Mouse (Mus musculus) G1E (cell line): ENCODE data around the gene Arid3a. TPM values are rescaled to one million over a fixed set of nuclear protein-coding genes. Genes with fewer than 3 reads are reported as not detected.
"Not testable (repeated sequence)": the region's sequence is repeated elsewhere in the genome, so short reads cannot be mapped to it uniquely, and the experiment has no call there.

ENCODE experiments used
- ATAC-seq: 2 replicates; pipeline ENCODE4 v1.8.0; 2016; ENCODE audit warnings: mild to moderate bottlenecking; ENCODE audit not compliant: insufficient number of reproducible peaks, poor library complexity, low FRiP score, severe bottlenecking; ENCODE audit errors: extremely low read depth
- DNase-seq: peaks from one replicate; pipeline ENCODE4 v3.0.0; 2012; ENCODE audit warnings: low spot score
- H3K27me3 ChIP-seq: 2 replicates; pipeline ENCODE4 v1.6.1; 2012; ENCODE audit warnings: mild to moderate bottlenecking, low read length, inconsistent platforms; ENCODE audit not compliant: insufficient read depth
- H3K36me3 ChIP-seq: replicated peaks from 2 replicates; pipeline ENCODE3; 2012; ENCODE audit warnings: mild to moderate bottlenecking, inconsistent platforms
- H3K4me1 ChIP-seq: 2 replicates; pipeline ENCODE4 v1.6.1; 2012; ENCODE audit warnings: low read depth, low read length, inconsistent platforms, mixed read lengths; ENCODE audit not compliant: insufficient read depth
- H3K4me3 ChIP-seq: 2 replicates; pipeline ENCODE4 v1.5.1; 2012; ENCODE audit warnings: low read depth, mild to moderate bottlenecking, inconsistent platforms, low read length, moderate library complexity, mixed read lengths
- H3K9me3 ChIP-seq: replicated peaks from 2 replicates; pipeline ENCODE4 v1.6.1; 2012; ENCODE audit warnings: inconsistent platforms
- CTCF ChIP-seq: IDR thresholded peaks from 2 replicates; pipeline ENCODE4 v1.5.1; 2012; ENCODE audit warnings: low read depth, low read length, inconsistent platforms, mixed read lengths
- GATA1 ChIP-seq: IDR thresholded peaks from 2 replicates; pipeline ENCODE4 v1.6.1; 2012; ENCODE audit warnings: borderline replicate concordance, low read length, inconsistent platforms, mixed read lengths
- GATA2 ChIP-seq: IDR thresholded peaks from 2 replicates; pipeline ENCODE4 v1.6.1; 2012; ENCODE audit warnings: low read depth, low read length, inconsistent platforms, borderline replicate concordance
- POLR2AphosphoS5 ChIP-seq: IDR thresholded peaks from 2 replicates; pipeline ENCODE4 v1.6.1; 2012; ENCODE audit warnings: low read depth, low read length, inconsistent platforms; ENCODE audit not compliant: insufficient replicate concordance
- TAL1 ChIP-seq: conservative IDR thresholded peaks from 2 replicates; pipeline ENCODE4 v1.6.1; 2012; ENCODE audit warnings: low read depth, low read length, inconsistent platforms, mixed read lengths
- polyA plus RNA-seq: library from polyadenylated mRNA; stranded (reverse); fragments of >175 nt; gene quantifications from 2 replicates; pipeline ENCODE4 v1.2.3, GENCODE M21; 2012
- total RNA-seq, 2 experiments: library from RNA; stranded (forward) in 1 of 2; stranded (reverse) in 1 of 2; fragments of 200-1000 nt in 1 of 2; fragments of >200 nt in 1 of 2; fragmentation: Nextera tagmentation in 1 of 2; gene quantifications; 2 replicates each; pipeline ENCODE4 v1.2.3; 2014 to 2017

Arid3a gene
- total and polyA plus RNA-seq, 3 experiments, result 32.8 to 164 (median 35.4) TPM

GRCm38 (mm10) chr10:79950661-79951060 lies 23.8 kb downstream of the Arid3a start:
- DNase-seq (no peak), ATAC-seq (no peak)
- Histone ChIP-seq H3K9me3 (no peaks in the 10 kb centered on the region), H3K4me3 (no peak overlapping the region), H3K36me3 (peaks cover 82% of the 10 kb centered on the region), H3K4me1 (peaks cover 44% of the 10 kb centered on the region), H3K27me3 (peaks cover under 1% of the 10 kb centered on the region; the same call in 1 of the 2 replicates)
- TF ChIP-seq TAL1 (no peak), CTCF (no peak), GATA1 (no peak), GATA2 (no peak), POLR2AphosphoS5 (no peak)

DNA sequence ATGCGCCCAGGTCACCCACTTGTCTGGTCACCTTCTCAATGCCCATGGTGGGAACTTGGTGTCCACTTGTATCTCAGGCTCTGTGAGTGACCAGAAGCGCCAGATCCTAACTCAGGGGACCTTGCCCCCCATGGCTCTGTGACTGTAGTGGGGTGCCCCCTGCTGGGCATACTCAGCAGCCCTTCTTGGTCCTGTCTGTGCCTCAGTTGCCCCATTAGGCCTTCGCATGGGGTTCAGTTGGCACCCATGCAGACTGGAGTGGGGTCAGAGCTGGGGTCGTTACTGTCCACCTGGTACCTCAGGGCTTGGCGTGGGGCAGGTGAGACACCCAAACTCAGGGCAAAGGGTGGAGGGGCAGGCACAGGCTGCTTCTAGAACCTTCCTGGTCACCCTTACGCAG lies 27.1 kb downstream of the Arid3a start:
- Histone ChIP-seq H3K27me3 (peaks cover 7% of the 10 kb centered on the region; the same call in 1 of the 2 replicates), H3K9me3 (no peaks in the 10 kb centered on the region), H3K4me1 (peaks cover 22% of the 10 kb centered on the region), H3K4me3 (no peak overlapping the region), H3K36me3 (peaks cover 53% of the 10 kb centered on the region)
- no peak for ATAC-seq
- DNase-seq, result no peak
- TF ChIP-seq POLR2AphosphoS5 (no peak), CTCF (peak; percentile 65), TAL1 (no peak), GATA1 (no peak), GATA2 (no peak)

DNA sequence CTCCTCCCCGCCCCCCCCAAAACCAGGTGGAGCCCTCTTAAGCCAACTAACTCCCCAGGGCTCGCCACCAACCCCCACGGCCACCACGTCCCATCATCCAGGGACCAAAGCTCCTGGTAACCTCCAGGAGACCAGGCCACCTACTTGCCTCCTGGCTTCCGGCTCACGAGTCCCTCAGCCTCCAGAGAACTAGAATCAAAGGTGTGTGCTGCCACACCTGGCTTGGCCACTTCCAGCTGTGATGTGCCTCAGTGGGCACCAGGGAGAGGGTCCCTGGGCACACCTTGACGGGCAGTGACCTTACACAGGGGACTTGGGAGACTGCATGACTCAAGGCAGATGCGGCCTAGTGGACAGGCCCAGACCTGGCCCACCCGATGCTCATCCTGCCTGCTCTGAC lies 28.8 kb downstream of the Arid3a start:
- Histone ChIP-seq H3K9me3 (no peaks in the 10 kb centered on the region), H3K4me3 (no peak overlapping the region), H3K27me3 (peaks cover 7% of the 10 kb centered on the region; the same call in 1 of the 2 replicates), H3K36me3 (peaks cover 37% of the 10 kb centered on the region), H3K4me1 (peaks cover 23% of the 10 kb centered on the region)
- TF ChIP-seq GATA2 (no peak), POLR2AphosphoS5 (no peak), TAL1 (no peak)
- ATAC-seq, result no peak
- DNase-seq, result no peak

DNA sequence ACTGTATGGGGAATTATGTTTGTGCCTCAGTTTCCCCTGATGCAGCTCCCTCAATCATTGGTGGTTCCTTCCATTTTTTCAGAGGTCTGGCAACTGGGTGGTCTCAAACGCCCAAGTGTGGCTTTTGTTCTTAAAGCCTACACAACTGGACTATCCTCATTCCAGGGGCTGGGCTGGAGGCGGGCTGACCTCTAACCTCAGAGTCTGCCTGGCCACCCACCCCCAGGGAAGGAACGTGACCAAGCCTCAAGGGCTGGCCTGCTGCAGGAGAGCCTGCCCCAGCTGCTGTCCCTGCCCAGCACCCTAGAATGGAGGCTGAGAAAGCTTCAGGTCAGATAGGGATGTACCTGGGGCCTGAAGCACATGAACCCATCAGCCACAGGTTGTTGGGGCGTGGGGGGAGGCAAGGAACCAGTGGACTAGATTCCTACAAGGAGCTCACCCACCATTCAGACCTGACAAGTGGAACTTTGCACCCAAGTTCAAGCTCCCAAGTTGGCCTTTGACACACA lies 29.9 kb downstream of the Arid3a start:
- no peaks in the 10 kb centered on the region for H3K9me3 ChIP-seq
- peaks cover 7% of the 10 kb centered on the region; the same call in 1 of the 2 replicates for H3K27me3 ChIP-seq
- DNase-seq, result no peak
- no peak overlapping the region for H3K4me3 ChIP-seq
- TF ChIP-seq GATA2 (no peak), CTCF (no peak), POLR2AphosphoS5 (no peak), GATA1 (no peak), TAL1 (no peak)
- ATAC-seq, result no peak
- peaks cover 37% of the 10 kb centered on the region for H3K36me3 ChIP-seq
- peaks cover 33% of the 10 kb centered on the region for H3K4me1 ChIP-seq

- TF ChIP-seq GATA2, result no peak
- peak; percentile 88 for TF ChIP-seq CTCF
- H3K4me1 ChIP-seq, result peaks cover 45% of the 10 kb centered on the region
- H3K9me3 ChIP-seq, result no peaks in the 10 kb centered on the region
- 0 out of 2 replicates have a peak, but pooled peaks have one; percentile 10 for ATAC-seq
- peaks cover 7% of the 10 kb centered on the region; the same call in 1 of the 2 replicates for H3K27me3 ChIP-seq
- peaks cover 39% of the 10 kb centered on the region for H3K36me3 ChIP-seq
- peak overlapping the region; percentile 62; the same call in 1 of the 2 replicates for H3K4me3 ChIP-seq
- peak; percentile 71 for DNase-seq
These were observed 31.4 kb downstream of the Arid3a start for GRCm38 (mm10) chr10:79958140-79958816.

DNA sequence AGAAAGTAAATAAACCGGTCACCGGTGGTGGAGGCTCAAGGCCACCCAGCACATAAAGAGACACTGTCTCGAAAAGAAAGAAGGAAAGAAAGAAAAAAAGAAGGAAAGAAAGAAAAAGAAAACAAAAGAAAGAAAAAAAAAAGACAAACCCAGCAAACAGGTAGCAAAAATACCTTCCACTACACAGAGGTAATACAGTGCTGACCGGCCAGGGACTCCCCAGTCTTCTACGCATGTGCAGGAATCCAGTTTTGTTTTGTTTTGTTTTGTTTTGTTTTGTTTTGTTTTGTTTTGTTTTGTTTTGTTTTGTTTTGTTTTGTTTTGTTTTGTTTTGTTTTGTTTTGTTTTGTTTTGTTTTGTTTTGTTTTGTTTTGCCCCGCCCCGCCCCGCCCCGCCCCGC lies 32.6 kb downstream of the Arid3a start:
- Histone ChIP-seq H3K4me3 (peak overlapping the region; percentile 59; the same call in 1 of the 2 replicates), H3K4me1 (peaks cover 44% of the 10 kb centered on the region), H3K36me3 (peaks cover 41% of the 10 kb centered on the region)
- H3K9me3 ChIP-seq, H3K27me3 ChIP-seq, DNase-seq, ATAC-seq: not testable (repeated sequence)
